Mouse (Mus musculus) heart, postnatal 36 days (tissue): ENCODE results near the gene Ccdc77. TPM values are rescaled to one million over a fixed set of nuclear protein-coding genes. Genes with fewer than 3 reads are reported as not detected.

Source experiments
- total RNA-seq, 2 experiments: library from RNA; stranded (reverse); gene quantifications; 2 replicates each; pipeline ENCODE4 v1.2.3; 2021

Gene Ccdc77
- total RNA-seq, 2 experiments from 2014 or later: 4.1 to 5.8 TPM

Other genes with a start within 250 kb of the Ccdc77 start
- not detected for gene D330020A13Rik, start 70.0 kb downstream of the Ccdc77 start, total RNA-seq
- gene B4galnt3, start 69.8 kb downstream of the Ccdc77 start, total RNA-seq: under 1 TPM; 0.27 to 0.39 TPM
- 10 to 100 TPM; 31.4 to 33.9 TPM for gene Kdm5a, start 250 bp downstream of the Ccdc77 start, total RNA-seq
- 1 to 10 TPM; 2.9 to 3.5 TPM for gene Il17ra, start 98.9 kb upstream of the Ccdc77 start, total RNA-seq
- gene Tmem121b, start 129.4 kb upstream of the Ccdc77 start, total RNA-seq: not detected
- gene Hdhd5, start 166.9 kb upstream of the Ccdc77 start, total RNA-seq: 10 to 100 TPM; 17.7 to 22.2 TPM